Mouse (Mus musculus) lung, postnatal 0 days (tissue): Measurements from ENCODE around the gene Tmem110.

Experiments used
- CTCF ChIP-seq: IDR thresholded peaks from 2 replicates; pipeline ENCODE4 v1.5.1; 2016; ENCODE audit warnings: antibody characterized with exemption, mild to moderate bottlenecking
- EP300 ChIP-seq: IDR thresholded peaks from 2 replicates; pipeline ENCODE4 v1.6.1; 2016; ENCODE audit warnings: antibody characterized with exemption, mild to moderate bottlenecking, control low read depth

- TF ChIP-seq CTCF, result peak; percentile 12; the same call in 1 of the 2 replicates
- TF ChIP-seq EP300, result no peak
Measured at GRCm38 (mm10) chr14:30861421-30862125, 36.2 kb downstream of the Tmem110 start.
